Mouse (Mus musculus) embryonic facial prominence, embryonic 11.5 days (tissue): ENCODE results near the gene Spp2. TPM values are rescaled to one million over a fixed set of nuclear protein-coding genes. Genes with fewer than 3 reads are reported as not detected.
A peak's percentile ranks its signal among the peaks of the same experiment; 100 is the strongest.

ENCODE experiments used
- ATAC-seq: fragments of 200-750 bp; cut with Nextera tagmentation; replicated peaks from 2 replicates; pipeline ENCODE4 v1.8.0; 2017; ENCODE audit warnings: low read depth; ENCODE audit not compliant: insufficient number of reproducible peaks, low FRiP score, low TSS enrichment
- DNase-seq: peaks from one replicate; pipeline ENCODE4 v3.0.0-alpha.2; 2015; ENCODE audit warnings: low spot score
- H3K27ac ChIP-seq: fragments of 300-500 bp; sonication (generic); replicated peaks from 2 replicates; pipeline ENCODE4 v1.5.1; 2014; ENCODE audit warnings: mild to moderate bottlenecking, low read depth, low read length, control low read depth
- H3K27me3 ChIP-seq: fragments of 300-500 bp; sonication (generic); 2 replicates; pipeline ENCODE4 v1.6.1; 2014; ENCODE audit warnings: mild to moderate bottlenecking, low read length, moderate library complexity, mixed read lengths; ENCODE audit not compliant: control insufficient read depth, insufficient read depth
- H3K36me3 ChIP-seq: fragments of 300-500 bp; sonication (generic); replicated peaks from 2 replicates; pipeline ENCODE4 v1.6.1; 2014; ENCODE audit warnings: low read depth, mild to moderate bottlenecking, low read length, moderate library complexity, mixed read lengths; ENCODE audit not compliant: control insufficient read depth, insufficient read depth
- H3K4me1 ChIP-seq: fragments of 300-500 bp; sonication (generic); 2 replicates; pipeline ENCODE4 v1.6.1; 2014; ENCODE audit warnings: low read length, mixed read lengths; ENCODE audit not compliant: control insufficient read depth, insufficient read depth
- H3K4me2 ChIP-seq: fragments of 300-500 bp; sonication (generic); 2 replicates; pipeline ENCODE4 v1.6.1; 2014; ENCODE audit warnings: low read depth, mild to moderate bottlenecking, control low read depth, low read length, moderate library complexity
- H3K4me3 ChIP-seq: fragments of 300-500 bp; sonication (generic); 2 replicates; pipeline ENCODE4 v1.5.1; 2014; ENCODE audit warnings: low read depth, low read length, control low read depth
- H3K9ac ChIP-seq: fragments of 300-500 bp; sonication (generic); replicated peaks from 2 replicates; pipeline ENCODE4 v1.6.1; 2014; ENCODE audit warnings: mild to moderate bottlenecking, control low read depth, low read length
- H3K9me3 ChIP-seq: fragments of 300-500 bp; sonication (generic); replicated peaks from 2 replicates; pipeline ENCODE4 v1.6.1; 2016; ENCODE audit warnings: mild to moderate bottlenecking, low read length, inconsistent platforms, mixed read lengths; ENCODE audit not compliant: control insufficient read depth
- WGBS: fragments of 180-500 bp; shearing (Covaris S2); extraction: QIAGEN DNeasy Blood & Tissue Kit; methylation state at CpG from one replicate; pipeline ENCODE4 v1.1.7; 2014; 5-methylcytosine and 5-hydroxymethylcytosine counted together
- polyA plus RNA-seq: library from polyadenylated mRNA; unstranded; fragments of >200 nt; fragmentation: Nextera tagmentation; extraction: Ambion mirVana; gene quantifications from 2 replicates; pipeline ENCODE4 v1.2.1, GENCODE M21; 2014

The Spp2 gene
- polyA plus RNA-seq, 1 experiment from 2014 or later, result 0.63 TPM

DNA sequence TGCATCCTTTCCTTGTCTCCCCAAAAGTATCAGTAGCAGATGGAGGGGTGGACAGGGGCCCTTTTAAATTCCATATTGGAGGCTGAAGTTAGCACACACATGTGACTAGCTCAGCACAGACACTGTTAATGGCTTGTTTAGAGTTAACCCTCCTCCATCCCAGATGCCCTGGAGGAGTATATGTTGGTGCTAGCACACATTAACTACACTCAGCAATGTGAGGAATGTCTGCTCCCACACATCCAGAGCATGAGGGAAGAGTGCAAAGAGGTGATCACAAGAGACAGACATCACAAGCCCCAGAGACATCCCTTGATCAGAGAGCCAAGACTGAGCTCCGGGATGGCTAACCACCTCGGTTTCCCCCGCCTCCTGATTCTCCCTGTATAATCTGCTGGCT lies 3.4 kb upstream of the Spp2 start:
- Histone ChIP-seq H3K36me3 (no peaks in the 10 kb centered on the region), H3K27me3 (no peaks in the 10 kb centered on the region), H3K4me1 (peaks cover 4% of the 10 kb centered on the region; the same call in 1 of the 2 replicates), H3K4me2 (no peak overlapping the region), H3K9ac (no peak overlapping the region), H3K4me3 (no peak overlapping the region), H3K27ac (no peak overlapping the region), H3K9me3 (no peaks in the 10 kb centered on the region)
- ATAC-seq (no peak), DNase-seq (no peak)
- 69% methylated on average over 3 of the region's 3 CpGs for WGBS

DNA sequence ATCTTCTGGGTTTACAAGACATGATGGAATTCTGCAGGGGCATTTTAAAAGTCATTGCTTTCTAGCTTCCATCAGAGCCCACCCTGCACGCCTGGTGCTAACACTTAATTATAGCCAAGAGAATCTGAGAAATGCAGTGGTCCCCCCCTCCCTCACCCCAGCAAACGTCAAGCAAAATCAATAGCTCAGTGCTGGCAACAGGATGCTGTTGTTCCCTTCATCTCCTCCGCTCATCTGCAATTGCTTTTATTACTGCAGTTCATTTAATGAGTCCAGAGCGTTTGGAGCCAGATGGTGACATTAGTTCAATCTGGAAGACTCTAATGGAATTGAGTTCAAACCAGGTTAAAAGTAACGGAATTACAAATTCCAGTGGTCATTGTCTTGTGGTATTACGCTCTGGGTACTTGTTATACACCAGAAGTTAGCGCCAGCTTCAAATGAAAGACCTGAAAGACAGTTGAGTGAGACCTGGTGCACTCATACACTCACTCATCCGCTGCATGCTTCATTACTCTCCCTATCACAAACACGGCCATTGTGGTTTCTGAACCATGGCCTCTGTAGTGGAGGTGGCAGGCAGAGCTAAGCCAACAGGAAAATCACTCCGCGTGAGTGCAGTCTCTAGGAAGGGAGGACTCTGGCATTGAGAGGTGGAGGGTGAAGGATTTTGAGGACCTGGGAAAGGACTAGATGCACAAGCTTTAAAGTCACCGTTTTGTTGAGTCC lies 519 bp upstream of the Spp2 start:
- ATAC-seq (no peak), DNase-seq (no peak)
- H3K9ac ChIP-seq, result no peak overlapping the region
- H3K9me3 ChIP-seq, result no peaks in the 10 kb centered on the region
- no peaks in the 10 kb centered on the region for H3K27me3 ChIP-seq
- 60% methylated on average over 12 of the region's 12 CpGs for WGBS
- peaks cover 4% of the 10 kb centered on the region; the same call in 1 of the 2 replicates for H3K4me1 ChIP-seq
- H3K27ac ChIP-seq, result no peak overlapping the region
- H3K4me3 ChIP-seq, result no peak overlapping the region
- H3K4me2 ChIP-seq, result no peak overlapping the region
- no peaks in the 10 kb centered on the region for H3K36me3 ChIP-seq

DNA sequence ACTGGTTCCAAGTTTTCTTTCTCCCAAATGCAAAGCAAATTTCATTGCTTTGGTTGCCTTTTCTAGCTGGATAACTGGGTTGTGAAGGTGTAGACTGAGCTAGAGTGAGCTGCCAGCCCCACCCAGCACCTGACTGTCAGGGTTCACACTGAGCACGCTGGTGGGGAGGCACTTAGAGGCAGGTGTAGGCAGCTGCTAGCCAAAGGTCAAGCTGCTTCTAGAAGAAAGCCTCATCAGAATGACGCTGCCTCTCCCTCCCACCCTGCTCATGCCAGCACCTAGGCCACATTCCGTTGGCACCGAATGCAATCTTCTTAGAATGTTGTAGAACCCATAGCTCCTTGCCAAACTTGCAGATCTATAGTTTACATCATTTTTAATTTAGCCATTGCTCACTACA lies 1.6 kb downstream of the Spp2 start:
- 90% methylated on average over 4 of the region's 4 CpGs for WGBS
- ATAC-seq (no peak), DNase-seq (no peak)
- Histone ChIP-seq H3K4me1 (peaks cover 4% of the 10 kb centered on the region; the same call in 1 of the 2 replicates), H3K9me3 (no peaks in the 10 kb centered on the region), H3K4me2 (no peak overlapping the region), H3K36me3 (no peaks in the 10 kb centered on the region), H3K27me3 (no peaks in the 10 kb centered on the region), H3K27ac (no peak overlapping the region), H3K4me3 (no peak overlapping the region), H3K9ac (no peak overlapping the region)

DNA sequence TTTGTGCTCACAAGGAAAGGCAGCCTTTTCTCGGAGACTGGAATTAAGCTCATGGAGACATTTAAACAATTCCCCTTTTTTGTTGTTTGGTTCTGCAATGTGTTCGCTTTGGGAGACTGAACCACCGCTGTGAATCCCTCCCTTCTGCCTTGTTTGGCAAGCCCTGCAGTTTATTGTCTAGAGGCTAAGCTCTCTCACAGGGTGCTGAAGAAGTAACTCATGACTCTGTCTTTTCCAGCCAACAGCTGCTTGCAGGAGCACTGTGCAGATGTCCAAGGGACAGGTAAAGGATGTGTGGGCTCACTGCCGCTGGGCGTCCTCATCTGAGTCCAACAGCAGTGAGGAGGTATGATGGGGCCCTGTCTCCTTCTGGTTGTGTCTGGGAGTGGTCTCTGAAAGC lies 5.3 kb downstream of the Spp2 start:
- Histone ChIP-seq H3K4me2 (no peak overlapping the region), H3K27me3 (no peaks in the 10 kb centered on the region), H3K4me3 (no peak overlapping the region), H3K4me1 (no peaks in the 10 kb centered on the region), H3K27ac (no peak overlapping the region), H3K9ac (no peak overlapping the region), H3K9me3 (no peaks in the 10 kb centered on the region), H3K36me3 (no peaks in the 10 kb centered on the region)
- WGBS, result 73% methylated on average over 5 of the region's 5 CpGs
- no peak for ATAC-seq
- no peak for DNase-seq

DNA sequence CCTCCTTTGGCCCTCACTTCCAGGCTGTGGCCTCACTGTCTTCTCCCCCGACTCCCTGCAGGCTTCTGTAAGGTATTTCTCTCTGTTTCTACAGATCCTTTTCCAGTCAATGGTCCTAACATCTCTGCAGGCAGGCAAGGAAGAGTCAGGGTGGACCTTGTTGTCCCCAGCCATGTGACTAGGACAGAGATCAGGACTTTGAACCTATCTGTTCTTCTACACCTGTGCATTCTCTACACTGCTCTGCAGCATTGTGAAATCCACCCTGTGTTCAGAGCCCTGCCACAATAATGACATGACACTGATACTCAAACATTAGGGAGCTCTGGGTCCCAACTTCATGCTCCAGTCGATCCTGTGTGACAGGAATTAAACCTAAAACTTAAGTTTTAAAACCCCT lies 12.2 kb downstream of the Spp2 start:
- Histone ChIP-seq H3K36me3 (no peaks in the 10 kb centered on the region), H3K4me3 (no peak overlapping the region), H3K4me2 (no peak overlapping the region), H3K27ac (no peak overlapping the region), H3K9ac (no peak overlapping the region), H3K4me1 (no peaks in the 10 kb centered on the region), H3K27me3 (no peaks in the 10 kb centered on the region), H3K9me3 (no peaks in the 10 kb centered on the region)
- ATAC-seq (no peak), DNase-seq (no peak)
- 86% methylated on average over 2 of the region's 2 CpGs for WGBS

DNA sequence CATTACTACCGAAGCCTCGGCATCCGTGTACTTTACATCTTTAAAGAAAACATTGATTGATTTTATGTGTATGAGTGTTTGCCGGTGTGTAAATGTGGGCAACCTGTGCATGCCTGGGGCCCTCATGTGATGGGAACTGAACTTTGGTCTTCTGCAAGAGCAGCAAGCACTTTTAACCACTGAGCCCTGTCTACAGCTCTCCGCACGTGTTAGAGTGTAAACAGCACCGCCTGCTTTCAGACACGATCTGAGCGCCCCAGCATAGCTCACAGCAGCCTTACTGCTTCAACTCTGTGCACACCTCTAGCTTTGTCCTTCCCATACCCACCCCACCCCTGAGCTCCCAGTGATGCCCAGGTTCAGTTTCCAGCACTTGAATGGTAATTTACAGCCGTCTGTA lies 15.3 kb downstream of the Spp2 start:
- no peaks in the 10 kb centered on the region for H3K9me3 ChIP-seq
- DNase-seq, result no peak
- no peak overlapping the region for H3K9ac ChIP-seq

DNA sequence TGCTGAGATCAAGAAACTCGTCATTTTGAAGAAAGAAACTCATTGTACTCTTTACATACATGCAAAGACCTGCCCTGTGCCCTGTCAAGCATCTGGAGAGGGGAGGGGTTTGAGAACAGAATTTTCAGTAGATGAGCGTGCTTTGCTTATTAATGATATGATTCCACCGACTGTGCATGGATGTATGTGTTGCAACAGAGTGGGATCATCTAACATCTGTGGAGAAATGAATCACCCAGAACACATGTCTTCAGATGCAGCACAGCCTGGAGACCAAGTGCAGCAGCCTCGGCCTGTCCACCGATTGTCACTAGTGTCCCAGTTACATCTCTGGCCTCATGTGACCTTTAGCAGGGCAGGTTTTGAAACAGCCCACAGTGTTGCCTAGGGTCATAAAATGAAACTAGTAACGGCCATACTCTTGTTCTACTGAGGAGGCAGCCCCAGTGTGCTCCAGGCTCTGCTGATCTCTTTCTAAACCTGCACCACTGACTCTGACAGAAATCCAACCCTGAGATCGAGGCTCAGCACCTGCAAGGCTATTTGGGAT lies 16.2 kb downstream of the Spp2 start:
- 73% methylated on average over 7 of the region's 7 CpGs for WGBS
- no peak overlapping the region for H3K9ac ChIP-seq

More for the DNA sequence above, 15.3 kb downstream of the Spp2 start:
- H3K36me3 ChIP-seq, result no peaks in the 10 kb centered on the region
- 84% methylated on average over 10 of the region's 10 CpGs for WGBS
- H3K4me3 ChIP-seq, result no peak overlapping the region
- H3K27me3 ChIP-seq, result no peaks in the 10 kb centered on the region
- H3K4me1 ChIP-seq, result no peaks in the 10 kb centered on the region
- no peak overlapping the region for H3K27ac ChIP-seq
- no peak overlapping the region for H3K4me2 ChIP-seq
- no peak for ATAC-seq

DNA sequence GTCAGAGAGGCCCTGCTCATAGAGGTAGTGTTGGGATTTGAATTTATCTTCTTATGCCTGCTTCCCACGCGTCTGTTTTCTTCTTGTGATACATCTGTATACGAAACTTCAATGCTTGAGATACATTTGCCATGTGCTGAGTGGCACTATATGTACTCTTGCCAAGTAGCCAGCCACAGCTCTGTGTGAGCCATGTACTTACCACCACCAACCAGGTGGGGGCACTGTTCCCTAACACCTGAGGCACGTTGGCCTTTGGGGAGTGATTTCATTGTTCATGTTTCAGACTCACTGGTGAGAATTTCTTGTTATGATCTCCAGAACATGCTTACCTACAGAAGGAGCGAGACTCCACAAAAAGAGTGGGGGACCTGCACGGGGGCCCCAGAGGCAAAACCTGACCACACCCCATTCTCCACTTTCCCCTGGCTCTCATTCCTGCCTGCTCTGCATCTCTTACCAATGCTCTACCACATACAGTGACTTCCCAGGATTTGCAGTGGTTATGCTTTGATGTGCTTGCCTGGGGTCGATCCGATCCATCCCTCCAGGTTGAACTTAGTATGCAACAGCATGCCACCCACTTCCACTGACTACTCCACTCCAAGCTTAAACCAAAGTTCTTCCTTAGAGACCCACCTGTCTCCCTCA lies 18.0 kb downstream of the Spp2 start:
- Histone ChIP-seq H3K4me1 (no peaks in the 10 kb centered on the region), H3K9ac (no peak overlapping the region), H3K4me2 (no peak overlapping the region), H3K36me3 (no peaks in the 10 kb centered on the region), H3K27ac (no peak overlapping the region), H3K9me3 (no peaks in the 10 kb centered on the region), H3K27me3 (no peaks in the 10 kb centered on the region), H3K4me3 (no peak overlapping the region)
- peak; percentile 85 for DNase-seq
- no peak for ATAC-seq
- WGBS, result 29% methylated on average over 8 of the region's 8 CpGs

More for the DNA sequence above, 16.2 kb downstream of the Spp2 start:
- DNase-seq (no peak), ATAC-seq (no peak)
- H3K4me3 ChIP-seq, result no peak overlapping the region
- no peaks in the 10 kb centered on the region for H3K36me3 ChIP-seq
- no peaks in the 10 kb centered on the region for H3K27me3 ChIP-seq
- H3K4me1 ChIP-seq, result no peaks in the 10 kb centered on the region
- H3K9me3 ChIP-seq, result no peaks in the 10 kb centered on the region
- H3K4me2 ChIP-seq, result no peak overlapping the region
- H3K27ac ChIP-seq, result no peak overlapping the region
